Comparison of ENCODE assay signal across 8 mouse cellular contexts in genomic region chr3:133111741-133112140, GRCm38 (mm10). TPM values are rescaled to one million over a fixed set of nuclear protein-coding genes. Genes with fewer than 3 reads are reported as not detected.
DNase-seq lines count a peak whose midpoint lies in the region; ATAC-seq lines count a peak whose summit lies in the region.

No protein-coding gene starts in this region.

- ATAC-seq in limb, embryonic 11.5 days (ENCODE audit: insufficient number of reproducible peaks, low FRiP score, low TSS enrichment, low read depth): no peak
- ATAC-seq in hindbrain, embryonic 13.5 days (ENCODE audit: low FRiP score): no peak

- peaks cover 10% of the 10 kb centered on the region for H3K36me3 ChIP-seq in limb, embryonic 11.5 days (ENCODE audit: control insufficient read depth, insufficient read depth, low read length)
- peaks cover 35% of the 10 kb centered on the region for H3K36me3 ChIP-seq in limb, embryonic 10.5 days
- peaks cover 26% of the 10 kb centered on the region for H3K36me3 ChIP-seq in hindbrain, embryonic 13.5 days

- no peak overlapping the region for H3K9ac ChIP-seq in limb, embryonic 11.5 days (ENCODE audit: low read length)
- no peak overlapping the region for H3K9ac ChIP-seq in hindbrain, embryonic 13.5 days

- no peak overlapping the region for H3K4me2 ChIP-seq in limb, embryonic 11.5 days (ENCODE audit: low read depth, severe bottlenecking)
- H3K4me2 ChIP-seq in hindbrain, embryonic 13.5 days: no peak overlapping the region

- H3K27me3 ChIP-seq in limb, embryonic 11.5 days (ENCODE audit: control insufficient read depth, insufficient read depth, low read length): no peaks in the 10 kb centered on the region
- H3K27me3 ChIP-seq in limb, embryonic 10.5 days (ENCODE audit: low read depth, poor library complexity, severe bottlenecking): no peaks in the 10 kb centered on the region
- no peaks in the 10 kb centered on the region for H3K27me3 ChIP-seq in hindbrain, embryonic 13.5 days

- no peaks in the 10 kb centered on the region for H3K4me1 ChIP-seq in limb, embryonic 11.5 days (ENCODE audit: control insufficient read depth, insufficient read depth, low read length)
- no peaks in the 10 kb centered on the region for H3K4me1 ChIP-seq in limb, embryonic 10.5 days
- no peaks in the 10 kb centered on the region for H3K4me1 ChIP-seq in hindbrain, embryonic 13.5 days (replicated peaks)

- H3K4me3 ChIP-seq in limb, embryonic 11.5 days (ENCODE audit: low read depth, low read length): no peak overlapping the region
- no peak overlapping the region for H3K4me3 ChIP-seq in limb, embryonic 10.5 days
- H3K4me3 ChIP-seq in hindbrain, embryonic 13.5 days: no peak overlapping the region

- 42% methylated on average over 2 of the region's 2 CpGs for WGBS in limb, embryonic 11.5 days
- WGBS in limb, embryonic 10.5 days: 47% methylated on average over 2 of the region's 2 CpGs
- WGBS in hindbrain, embryonic 13.5 days: 41% methylated on average over 2 of the region's 2 CpGs

- peak; percentile 17 for DNase-seq in cerebellum, adult 8-10 months
- DNase-seq in cerebellum, adult 9-11 months: no peak
- DNase-seq in limb, embryonic 11.5 days (ENCODE audit: low spot score): peak; percentile 29
- DNase-seq in limb, embryonic 10.5 days (ENCODE audit: low spot score): no peak
- DNase-seq in adrenal gland, postnatal 14 days: peak; percentile 31
- DNase-seq in layer of hippocampus, postnatal 10 days (ENCODE audit: low spot score in 2 of 2): peak; percentile 20 to 47
- DNase-seq in ovary, postnatal 10 days (ENCODE audit: low spot score): no peak

- no peaks in the 10 kb centered on the region; the same call in 1 of the 2 replicates for H3K9me3 ChIP-seq in limb, embryonic 11.5 days (ENCODE audit: control insufficient read depth, low read length)
- no peaks in the 10 kb centered on the region for H3K9me3 ChIP-seq in limb, embryonic 10.5 days (replicated peaks)
- H3K9me3 ChIP-seq in hindbrain, embryonic 13.5 days: no peaks in the 10 kb centered on the region

- no peak overlapping the region for H3K27ac ChIP-seq in limb, embryonic 11.5 days (replicated peaks; ENCODE audit: low read depth, low read length)
- no peak overlapping the region for H3K27ac ChIP-seq in limb, embryonic 10.5 days
- H3K27ac ChIP-seq in hindbrain, embryonic 13.5 days: no peak overlapping the region

RNA-seq across cellular contexts. Expression of gene Gstcd, which starts 19.9 kb away (rescaled TPM):
- polyA plus RNA-seq in limb, embryonic 11.5 days (2014; fragmentation: Nextera tagmentation; extraction: Ambion mirVana): 10.9 and 12.1 TPM in 2 replicates
- 10.1 and 10.9 TPM in 2 replicates for polyA plus RNA-seq in limb, embryonic 10.5 days (2016; fragmentation: Nextera tagmentation; extraction: Ambion mirVana)
- 12.6 and 13.9 TPM in 2 replicates for total RNA-seq in adrenal gland, postnatal 14 days (2021)
- 10 to 100 TPM in 1 of 2 experiments, 1 to 10 TPM in 1; 8.7 to 11.0 TPM for total RNA-seq in layer of hippocampus, postnatal 10 days (2021)
- 4.4 and 4.5 TPM in 2 replicates for polyA plus RNA-seq in hindbrain, embryonic 13.5 days (2015; fragmentation: Nextera tagmentation; extraction: Ambion mirVana)

RNA-seq across cellular contexts. Expression of gene Ints12, which starts 20.1 kb away (rescaled TPM):
- polyA plus RNA-seq in limb, embryonic 11.5 days (2014; fragmentation: Nextera tagmentation; extraction: Ambion mirVana): 23.0 and 25.3 TPM in 2 replicates
- 22.1 and 24.1 TPM in 2 replicates for polyA plus RNA-seq in limb, embryonic 10.5 days (2016; fragmentation: Nextera tagmentation; extraction: Ambion mirVana)
- 10.2 and 10.9 TPM in 2 replicates for total RNA-seq in adrenal gland, postnatal 14 days (2021)
- total RNA-seq in layer of hippocampus, postnatal 10 days (2021): 10 to 100 TPM; 10.1 to 11.1 TPM
- 21.4 and 23.1 TPM in 2 replicates for polyA plus RNA-seq in hindbrain, embryonic 13.5 days (2015; fragmentation: Nextera tagmentation; extraction: Ambion mirVana)

Comparison
In these comparisons a context has a peak if more than half of its experiments do, and no peak if none do; other contexts are left out.
1. DNase-seq: peak in cerebellum, adult 8-10 months (single experiment), limb, embryonic 11.5 days (single experiment), adrenal gland, postnatal 14 days (single experiment) and layer of hippocampus, postnatal 10 days (2 of 2); none in cerebellum, adult 9-11 months (single experiment), limb, embryonic 10.5 days (single experiment) and ovary, postnatal 10 days (single experiment).